Mouse (Mus musculus): ENCODE results near the gene Npat.

Npat gene

GRCm38 (mm10) chr9:53536558-53537320 is at the start of gene Npat, which contains the start of gene Atm:
Npat (plus strand) TSS chr9:53537047.
Atm (minus strand) TSS chr9:53536740.
- DNase-seq (ENCODE audit: low read depth): peak; percentile 100

GRCm38 (mm10) chr9:53508053-53508452 is 28.8 kb upstream of the Npat start:
- DNase-seq (ENCODE audit: low read depth): no peak

DNA sequence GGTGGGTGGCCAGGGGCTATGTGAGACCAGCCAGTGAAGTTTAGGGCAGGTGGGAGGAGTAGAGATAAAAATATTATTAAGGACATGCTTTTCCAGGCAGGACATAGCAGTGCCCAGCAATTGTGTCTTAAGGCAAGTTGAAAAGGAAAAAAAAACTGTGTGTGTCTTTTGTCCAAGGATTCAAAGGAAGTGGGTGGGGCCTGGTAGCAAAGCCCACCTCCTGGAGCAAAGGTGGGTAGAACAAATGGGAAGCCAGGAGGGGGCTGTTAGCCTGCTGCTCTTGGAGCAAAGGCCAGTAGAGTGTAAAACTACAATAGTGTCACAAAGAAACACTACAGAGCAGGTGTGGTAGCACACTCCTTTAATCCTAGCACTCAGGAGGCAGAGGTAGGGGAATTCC is 22.8 kb upstream of the Npat start:
- DNase-seq (ENCODE audit: low read depth): no peak

- no peak for DNase-seq (ENCODE audit: low read depth)
These were observed 19.4 kb upstream of the Npat start for GRCm38 (mm10) chr9:53517373-53518009.

- DNase-seq (ENCODE audit: low read depth): peak; percentile 75
These were observed 1.2 kb upstream of the Npat start for GRCm38 (mm10) chr9:53535416-53536320.

DNA sequence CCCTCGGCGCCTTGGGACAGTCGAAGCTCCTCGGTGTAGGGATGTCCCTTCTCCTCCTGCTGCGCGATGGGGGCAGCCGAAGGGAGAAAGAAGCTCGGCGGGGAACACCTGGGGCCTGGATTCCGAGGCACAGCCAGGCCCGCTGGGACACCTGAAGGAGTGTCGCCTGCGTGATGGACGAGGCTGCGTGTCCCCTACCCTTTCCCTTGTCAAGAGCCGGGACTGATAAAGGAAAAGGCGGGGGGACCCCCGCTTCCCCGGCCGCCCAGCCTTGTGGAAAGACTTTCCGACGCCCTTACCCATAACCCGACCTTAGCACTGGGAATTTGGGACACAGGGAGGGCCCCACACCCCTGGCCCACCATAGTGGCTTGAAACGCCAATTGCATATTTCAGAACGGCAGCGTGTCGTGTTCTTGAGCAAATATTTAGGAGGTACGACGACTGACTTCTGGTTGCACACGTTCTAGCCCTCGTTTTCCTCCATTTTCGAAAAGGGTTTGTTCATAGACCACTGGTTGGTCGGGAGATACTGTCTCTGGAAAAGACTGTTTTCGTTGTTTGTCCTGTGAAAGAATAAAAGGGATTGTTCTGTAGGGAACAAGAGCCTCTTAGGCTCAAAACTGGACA is 604 bp downstream of the Npat start:
- peak; percentile 47 for DNase-seq (ENCODE audit: low read depth)

DNA sequence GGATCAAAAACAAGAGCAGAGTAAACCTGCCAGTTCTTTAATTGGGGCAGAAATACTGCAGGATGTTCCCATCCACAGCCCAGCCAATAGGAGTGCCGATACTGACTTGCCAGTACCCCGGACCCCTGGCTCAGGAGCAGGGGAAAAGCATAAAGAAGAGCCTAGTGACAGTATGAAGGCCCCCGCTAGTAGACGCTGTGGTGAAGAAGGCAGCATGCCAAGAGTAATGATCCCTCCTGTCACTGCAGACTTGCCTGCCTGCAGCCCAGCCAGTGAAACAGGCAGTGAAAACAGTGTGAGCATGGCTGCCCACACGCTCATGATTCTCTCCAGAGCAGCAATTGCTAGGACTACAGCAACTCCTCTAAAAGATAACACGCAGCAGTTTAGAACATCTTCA is 33.8 kb downstream of the Npat start:
- no peak for DNase-seq (ENCODE audit: low read depth)

DNA sequence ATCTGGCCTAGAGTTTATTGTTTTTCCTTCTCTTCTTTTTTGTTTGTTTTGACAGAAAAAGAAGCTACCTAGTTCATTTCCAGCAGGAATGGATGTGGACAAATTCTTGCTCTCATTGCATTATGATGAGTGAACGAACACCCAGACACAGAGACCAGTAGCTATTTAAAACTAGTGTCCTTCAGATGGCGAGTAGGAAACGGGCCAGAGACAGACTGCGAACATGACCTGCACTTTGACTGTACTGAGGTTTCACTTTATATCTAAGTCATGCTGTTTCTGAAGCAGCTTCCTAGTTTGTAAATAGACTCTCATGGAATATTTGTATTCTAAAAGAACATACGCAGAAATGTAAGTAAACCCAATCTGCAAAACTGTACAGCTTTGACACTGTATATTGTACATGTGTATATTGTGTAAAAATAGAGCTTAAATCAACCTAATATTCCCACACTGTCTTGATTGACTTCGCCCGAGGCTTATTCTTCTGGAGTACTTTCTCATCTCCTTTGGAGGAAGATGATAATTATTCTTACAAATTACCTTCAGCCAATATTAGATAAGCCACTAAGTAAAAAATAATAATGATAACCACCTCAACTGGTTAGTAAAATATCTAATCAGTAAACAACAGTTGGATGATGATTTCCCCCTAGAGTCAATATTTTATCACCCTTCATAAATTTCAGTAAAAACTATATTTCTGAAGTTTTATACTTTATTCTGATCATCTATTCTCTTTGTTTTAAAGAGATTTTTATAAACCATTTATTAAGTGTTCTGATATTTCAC is 35.9 kb downstream of the Npat start:
- DNase-seq (ENCODE audit: low read depth): no peak

DNA sequence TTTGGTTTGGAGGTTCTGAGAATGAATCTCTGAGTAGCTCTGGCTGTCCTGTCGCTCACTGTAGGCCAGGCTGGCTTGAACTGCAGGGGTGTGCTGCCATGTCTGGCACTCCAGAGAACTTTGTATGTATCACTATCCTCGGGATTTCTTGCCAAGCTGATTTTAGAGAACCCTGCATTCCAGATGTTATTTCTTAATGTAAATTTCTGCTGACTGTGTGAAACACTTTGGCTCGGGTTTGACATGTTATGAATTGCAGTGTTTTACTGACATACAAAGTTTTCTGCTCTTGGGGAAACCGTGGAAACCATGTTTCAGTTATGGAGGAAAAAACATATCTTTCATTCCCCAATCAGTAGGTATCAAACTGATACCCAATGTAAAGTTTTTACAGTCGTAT is 38.9 kb downstream of the Npat start:
- DNase-seq (ENCODE audit: low read depth): no peak

DNA sequence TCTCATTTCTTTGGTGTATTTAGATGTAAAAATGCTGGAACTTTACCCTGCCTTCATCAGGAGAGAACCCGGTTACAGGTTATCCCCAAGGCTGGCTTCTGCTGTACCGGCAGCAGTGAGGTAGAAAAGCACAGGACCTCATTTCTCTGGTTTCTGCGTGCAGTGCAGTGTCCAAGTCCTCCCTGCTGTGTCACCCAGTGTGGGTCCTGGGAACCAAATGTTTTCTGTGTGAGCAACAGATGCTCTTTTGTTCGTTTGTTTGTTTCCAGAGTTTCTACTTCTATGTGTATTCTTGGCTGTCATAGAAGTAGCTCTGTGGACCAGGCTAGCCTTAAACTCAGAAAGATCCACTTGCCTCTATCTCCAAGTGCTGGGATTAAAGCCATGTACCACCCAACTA is 45.0 kb downstream of the Npat start:
- DNase-seq (ENCODE audit: low read depth): no peak

GRCm38 (mm10) chr9:53594764-53595163 is 57.9 kb downstream of the Npat start:
- peak; percentile 84 for DNase-seq (ENCODE audit: low read depth)

GRCm38 (mm10) chr9:53596971-53597600 is 60.2 kb downstream of the Npat start:
- no peak for DNase-seq (ENCODE audit: low read depth)

- DNase-seq (ENCODE audit: low read depth): no peak
These were observed 61.8 kb downstream of the Npat start for GRCm38 (mm10) chr9:53598631-53599030.

DNA sequence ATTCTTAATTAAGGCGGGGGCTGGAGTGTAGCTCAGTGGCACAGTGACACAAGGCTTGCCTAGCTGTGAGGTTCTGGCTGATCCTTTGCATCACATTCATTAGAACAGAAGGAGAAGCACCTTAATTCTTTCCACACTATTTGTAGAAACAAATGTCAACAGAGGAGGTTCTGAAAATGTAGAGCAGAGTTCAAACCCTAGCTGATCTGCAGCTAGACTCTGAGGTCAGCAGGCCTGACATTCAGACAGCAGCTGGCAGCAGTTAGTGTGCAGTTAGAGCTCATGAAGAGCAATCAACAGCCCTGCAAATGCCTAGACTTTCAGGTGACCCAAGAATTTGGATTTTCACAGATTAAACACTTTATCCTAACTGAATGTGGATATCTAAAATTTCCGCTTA is 64.7 kb downstream of the Npat start:
- DNase-seq (ENCODE audit: low read depth): no peak

GRCm38 (mm10) chr9:53603384-53603783 is 66.5 kb downstream of the Npat start:
- peak; percentile 77 for DNase-seq (ENCODE audit: low read depth)

GRCm38 (mm10) chr9:53603849-53604248 is 67.0 kb downstream of the Npat start:
- no peak for DNase-seq (ENCODE audit: low read depth)

- DNase-seq (ENCODE audit: low read depth): no peak
These were observed 68.1 kb downstream of the Npat start for GRCm38 (mm10) chr9:53604954-53605353.

GRCm38 (mm10) chr9:53607192-53607591 is 70.3 kb downstream of the Npat start:
- no peak for DNase-seq (ENCODE audit: low read depth)

DNA sequence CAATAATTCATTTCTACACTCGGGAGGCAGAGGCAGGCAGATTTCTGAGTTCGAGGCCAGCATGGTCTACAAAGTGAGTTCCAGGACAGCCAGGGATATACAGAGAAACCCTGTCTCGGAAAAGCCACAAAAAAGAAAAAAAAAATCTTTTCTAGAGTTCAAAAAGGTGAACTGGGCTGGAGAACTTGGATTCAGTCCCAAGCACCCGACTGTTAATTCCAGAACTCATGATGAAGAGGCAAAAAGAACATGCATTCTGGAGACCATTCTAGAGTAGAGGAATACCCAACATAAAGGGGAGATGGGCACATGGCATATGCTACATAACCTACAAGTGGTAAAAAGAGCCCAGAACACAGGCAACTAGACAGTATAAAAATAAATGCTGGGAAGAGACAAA is 71.0 kb downstream of the Npat start:
- DNase-seq (ENCODE audit: low read depth): no peak

DNA sequence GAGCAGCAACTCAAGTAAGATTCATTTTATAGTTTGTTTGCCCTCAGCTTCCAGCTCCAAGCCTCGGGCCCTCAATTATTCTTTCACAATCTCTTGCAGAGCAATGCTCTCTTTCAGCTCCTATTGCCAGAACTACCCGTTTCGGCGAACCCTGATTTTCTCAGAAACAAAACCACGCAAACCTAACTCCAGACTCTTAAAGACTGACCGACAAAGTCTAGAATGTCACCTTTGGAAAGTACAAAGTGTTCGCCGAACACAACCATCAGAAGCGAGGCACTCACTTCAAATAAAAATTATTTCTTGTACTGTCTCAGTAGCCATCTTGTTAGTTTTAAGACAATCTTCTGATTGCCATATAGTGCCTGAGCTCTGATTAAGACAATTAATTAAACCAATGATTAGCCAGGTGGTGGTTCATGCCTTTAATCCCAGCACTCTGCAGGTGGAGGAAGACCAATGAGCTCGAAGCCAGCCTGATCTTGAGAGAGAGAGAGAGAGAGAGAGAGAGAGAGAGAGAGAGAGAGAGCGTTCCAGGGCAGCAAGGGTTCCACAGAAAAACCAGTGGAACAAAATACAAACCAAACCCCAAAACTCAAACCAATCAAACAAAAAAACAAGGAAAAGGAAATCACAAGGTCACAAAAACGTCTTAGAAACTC is 72.6 kb downstream of the Npat start:
- DNase-seq (ENCODE audit: low read depth): no peak

Data from induced T-regulatory cell, adult 2 months (primary cell).